Mouse (Mus musculus) regulatory T cell (primary cell): ENCODE measurements around the gene Gadd45a.
"Not testable (repeated sequence)": the region's sequence is repeated elsewhere in the genome, so short reads cannot be mapped to it uniquely, and the experiment has no call there.

Experiments
- in situ Hi-C: fragments of 300-600 bp; cut with MboI, MseI; formaldehyde crosslinking; loops from one replicate; pipeline ENCODE4 v1.15.1; 2025; ENCODE audit warnings: high pct_unique_total_duplicates

Gadd45a gene

DNA sequence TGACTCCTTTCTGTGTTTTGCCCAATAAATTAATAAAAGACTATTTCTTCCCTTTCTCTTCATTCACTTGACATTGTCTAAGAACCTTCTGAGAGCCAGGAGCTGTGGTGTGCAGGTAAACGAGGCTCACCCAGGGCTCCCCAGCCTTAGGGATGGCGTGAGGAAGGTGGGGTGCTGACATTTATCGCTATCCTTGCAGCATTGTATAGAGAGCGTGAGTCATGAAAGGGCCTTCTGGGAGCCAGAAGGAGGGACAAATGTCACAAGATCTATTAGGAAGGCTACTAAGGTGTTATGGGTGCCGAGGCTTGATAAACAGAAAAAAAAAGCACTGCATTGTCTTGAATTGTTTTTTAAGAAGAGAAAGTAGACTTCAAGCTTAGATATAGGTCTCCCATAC is 15.9 kb downstream of the Gadd45a start:
- in situ Hi-C loops: loop anchor here (5.0 kb wide), 1 partner anchor 59 kb away; no protein-coding TSS in a partner anchor

DNA sequence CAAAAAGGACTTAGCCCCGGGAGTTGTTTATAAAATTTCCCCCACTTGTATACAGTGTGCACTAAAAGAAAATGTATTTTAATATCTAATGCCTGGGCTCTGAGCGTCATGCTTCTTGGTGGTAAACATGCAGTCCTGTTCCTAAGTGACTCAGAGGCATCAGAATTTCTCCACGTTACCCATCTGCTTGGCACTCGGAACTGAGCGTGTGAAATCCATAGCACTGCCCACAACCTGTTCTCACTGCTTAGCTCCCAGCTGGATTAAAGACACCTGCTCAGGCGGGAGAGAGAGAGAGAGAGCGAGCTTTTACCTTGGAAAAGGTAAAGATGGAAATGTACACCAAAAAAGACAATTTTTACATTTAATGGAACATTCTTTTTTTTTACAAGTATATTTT is 18.3 kb downstream of the Gadd45a start:
- in situ Hi-C loops: not testable (repeated sequence)

DNA sequence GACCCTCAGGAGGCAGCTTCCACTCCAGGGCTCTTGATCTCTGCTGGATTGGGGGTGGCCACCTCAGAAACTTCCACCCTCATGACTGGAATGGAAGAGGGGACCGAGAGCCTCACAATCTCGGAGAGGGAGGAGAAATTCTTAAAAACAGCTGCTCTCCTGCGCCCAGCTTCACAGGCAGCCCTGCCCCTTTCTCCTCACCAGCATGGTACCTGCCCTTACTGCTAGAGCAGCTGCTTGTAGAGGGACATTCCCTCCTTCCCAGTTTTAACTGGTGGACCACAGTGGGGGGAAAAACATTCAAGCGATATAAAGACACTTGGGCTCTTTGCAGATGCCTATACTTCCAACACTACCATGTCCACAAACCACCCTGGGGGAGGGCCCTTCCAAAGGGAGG is 18.9 kb downstream of the Gadd45a start:
- in situ Hi-C loops: no loop called here

DNA sequence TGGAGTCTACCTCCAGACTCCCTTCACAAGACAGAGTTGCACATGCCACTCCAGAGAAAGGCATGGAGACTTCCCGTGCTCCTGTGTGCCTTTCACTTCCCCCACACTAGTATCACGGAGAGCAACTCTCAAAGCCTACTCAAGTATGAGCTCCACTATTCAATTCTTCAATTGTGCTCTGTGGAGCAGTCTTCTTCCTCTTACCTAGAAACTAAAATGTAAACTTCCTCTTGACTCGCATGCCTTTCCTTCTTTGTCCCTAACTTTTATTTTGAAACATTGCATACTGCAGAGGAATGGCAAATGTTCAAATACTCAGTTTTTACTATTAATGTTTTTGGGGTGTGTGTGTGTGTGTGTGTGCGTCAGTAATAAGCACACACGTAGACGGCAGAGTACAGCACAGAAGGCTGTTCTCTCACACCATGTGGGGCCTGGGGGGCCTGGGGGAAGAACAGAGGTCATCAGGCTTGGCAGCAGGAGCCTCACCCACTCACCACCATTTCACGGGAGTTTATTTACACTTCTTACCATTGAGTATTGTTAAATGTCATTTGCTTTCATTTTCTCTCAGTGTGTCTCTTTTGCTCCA is 20.6 kb downstream of the Gadd45a start:
- in situ Hi-C loops: no loop called here

DNA sequence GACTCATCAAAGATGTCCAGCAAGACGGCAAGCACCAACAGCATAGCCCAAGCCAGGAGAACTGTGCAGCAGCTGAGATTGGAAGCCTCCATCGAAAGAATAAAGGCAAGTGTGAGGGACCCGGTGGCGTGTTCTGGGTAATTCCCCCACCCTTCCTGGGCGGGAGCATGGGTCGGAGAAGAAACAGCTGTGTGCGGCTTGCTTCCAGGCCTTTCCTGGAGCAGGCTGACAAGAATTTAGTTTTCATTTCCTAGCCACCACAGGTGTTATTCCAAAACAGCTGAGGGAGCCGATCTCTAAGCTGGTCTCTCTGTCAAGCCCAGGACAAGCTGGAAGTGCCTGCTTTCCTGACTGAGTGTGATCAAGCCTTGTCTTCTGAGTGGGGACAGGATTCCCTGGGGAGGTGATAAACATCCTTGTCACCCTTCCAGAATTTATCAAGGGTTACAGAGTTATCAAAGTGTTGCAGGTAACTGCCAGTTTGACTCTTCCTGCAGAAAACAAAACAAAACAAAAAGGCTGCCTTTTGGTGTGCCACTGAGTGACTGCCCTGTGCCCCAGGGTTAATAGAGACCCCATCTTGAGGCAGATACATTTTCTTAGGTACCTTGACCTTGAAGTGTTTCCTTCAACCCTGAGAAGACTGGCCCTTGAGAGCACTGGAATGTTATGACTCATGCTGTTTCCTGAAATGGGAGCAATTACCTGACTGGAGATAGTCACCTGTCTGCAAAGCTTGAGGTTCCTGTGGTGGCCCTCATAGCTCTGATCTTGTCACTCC is 21.3 kb downstream of the Gadd45a start:
- in situ Hi-C loops: no loop called here

- in situ Hi-C loops: no loop called here
These were observed 22.6 kb downstream of the Gadd45a start for GRCm38 (mm10) chr6:67014679-67015075.

GRCm38 (mm10) chr6:67013949-67014678 is 23.1 kb downstream of the Gadd45a start:
- in situ Hi-C loops: no loop called here

DNA sequence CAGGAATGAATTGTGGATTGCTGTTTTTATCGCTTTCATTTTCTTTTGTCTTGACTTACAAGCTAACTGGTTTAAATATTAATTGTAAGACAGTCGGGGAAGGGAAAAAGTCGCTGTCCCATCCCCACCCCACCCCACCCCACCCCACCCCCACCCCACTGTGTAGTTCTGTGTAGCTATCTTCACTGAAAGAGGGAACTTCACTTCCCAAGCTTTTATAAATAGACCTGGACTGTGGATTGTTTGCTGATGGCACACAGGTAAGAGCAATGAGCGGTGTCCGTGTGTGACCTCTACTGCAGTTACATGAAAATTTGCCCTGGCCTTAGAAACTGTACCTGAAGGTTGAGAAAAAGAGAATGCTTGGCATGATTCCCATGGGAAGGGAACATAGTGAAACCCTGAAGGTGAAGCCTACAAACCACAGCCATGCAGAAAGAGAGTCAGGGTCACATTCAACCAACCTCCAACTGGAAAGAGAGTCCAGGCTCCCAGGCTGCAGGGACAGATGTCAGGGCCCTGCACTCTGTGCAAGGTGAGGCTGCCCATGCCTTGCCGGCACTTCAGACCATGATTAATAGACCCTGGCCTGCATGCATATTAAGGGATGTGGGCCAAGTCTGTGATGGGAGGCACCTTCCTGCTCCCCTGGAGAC is 23.8 kb downstream of the Gadd45a start:
- in situ Hi-C loops: no loop called here

DNA sequence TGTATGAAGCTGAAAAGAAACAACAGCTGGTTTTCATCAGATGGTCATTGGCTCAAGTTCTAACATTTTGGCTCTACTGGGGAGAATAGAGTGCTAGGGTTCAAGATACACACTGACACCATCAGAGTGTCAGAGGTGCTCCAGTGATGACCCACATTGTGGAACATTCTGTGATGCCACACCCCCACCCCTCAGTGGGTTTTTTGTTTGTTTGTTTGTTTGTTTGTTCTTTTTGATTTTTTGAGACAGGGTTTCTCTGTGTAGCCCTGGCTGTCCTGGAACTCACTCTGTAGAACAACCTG is 26.1 kb downstream of the Gadd45a start:
- in situ Hi-C loops: no loop called here

- in situ Hi-C loops: no loop called here
These were observed 26.7 kb downstream of the Gadd45a start for GRCm38 (mm10) chr6:67010370-67011216.

GRCm38 (mm10) chr6:67009888-67010287 is 27.4 kb downstream of the Gadd45a start:
- in situ Hi-C loops: no loop called here

- in situ Hi-C loops: no loop called here
These were observed 37.5 kb downstream of the Gadd45a start for GRCm38 (mm10) chr6:66999800-67000199.

- in situ Hi-C loops: no loop called here
These were observed 38.6 kb downstream of the Gadd45a start for GRCm38 (mm10) chr6:66998645-66999044.

GRCm38 (mm10) chr6:66996257-66996656 is 41.0 kb downstream of the Gadd45a start:
- in situ Hi-C loops: no loop called here

- in situ Hi-C loops: no loop called here
These were observed 41.4 kb downstream of the Gadd45a start for GRCm38 (mm10) chr6:66995825-66996224.

DNA sequence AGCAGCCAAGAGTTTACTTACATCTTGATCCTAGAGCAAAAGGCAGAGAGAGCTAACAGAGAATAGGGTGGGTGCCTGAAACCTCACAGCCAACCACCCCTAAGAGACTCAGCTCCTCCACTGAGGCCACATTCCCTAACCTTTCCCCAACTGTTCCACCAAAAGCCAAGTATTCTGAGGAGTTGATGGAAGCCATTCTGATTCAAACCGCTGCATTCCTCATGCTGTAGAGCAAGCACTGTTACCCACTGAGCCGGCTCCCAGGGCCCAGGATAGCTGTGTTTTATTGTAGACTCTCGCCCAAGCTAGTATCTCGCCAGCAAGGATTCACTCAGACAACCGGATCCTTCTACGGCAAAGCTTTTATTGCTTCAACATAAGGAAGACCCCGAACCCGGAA is 42.3 kb downstream of the Gadd45a start:
- in situ Hi-C loops: no loop called here

- in situ Hi-C loops: no loop called here
These were observed 44.5 kb downstream of the Gadd45a start for GRCm38 (mm10) chr6:66992786-66993185.

DNA sequence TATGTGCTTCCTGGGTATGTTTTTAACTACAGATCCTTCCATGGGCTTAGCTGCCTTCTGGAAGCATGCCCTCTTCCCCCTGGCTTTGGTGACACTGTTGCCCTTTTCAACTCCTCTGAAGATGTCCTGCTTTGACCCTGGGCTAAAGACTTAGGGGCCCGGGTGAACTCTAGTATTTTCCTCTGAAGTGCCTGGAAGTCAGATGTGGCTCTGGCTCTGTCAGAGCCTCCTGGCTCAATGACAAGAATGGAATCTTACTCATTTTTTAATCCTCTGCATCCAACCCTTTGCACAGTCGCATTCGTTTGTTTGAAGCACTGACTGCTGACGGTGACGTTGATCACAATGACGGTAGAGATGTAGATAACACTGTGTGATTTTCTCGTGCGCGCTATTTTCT is 45.0 kb downstream of the Gadd45a start:
- in situ Hi-C loops: no loop called here

GRCm38 (mm10) chr6:66989518-66989917 is 47.7 kb downstream of the Gadd45a start:
- in situ Hi-C loops: no loop called here

DNA sequence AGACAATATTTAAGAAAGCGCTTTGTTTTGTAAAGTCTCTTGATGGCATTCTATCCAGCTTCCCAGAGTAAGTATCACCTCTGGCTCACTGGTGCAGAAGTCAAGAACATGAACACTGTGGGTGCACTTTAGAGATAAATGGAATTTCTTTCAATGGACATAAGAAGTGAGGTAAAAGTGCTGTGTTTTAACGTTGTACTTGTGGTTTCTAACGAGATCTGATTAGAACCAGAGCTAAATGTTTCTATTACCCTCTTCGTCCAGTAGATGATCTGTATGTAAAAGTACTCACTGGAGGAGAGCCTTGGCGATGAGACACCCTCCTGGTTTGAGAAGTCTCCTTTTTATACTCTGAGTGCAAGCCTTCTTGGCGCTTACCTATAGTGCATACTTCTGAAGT is 48.2 kb downstream of the Gadd45a start:
- in situ Hi-C loops: no loop called here

- in situ Hi-C loops: no loop called here
These were observed 48.9 kb downstream of the Gadd45a start for GRCm38 (mm10) chr6:66988363-66988762.
